Mouse (Mus musculus) CH12.LX (cell line): Measurements from ENCODE around the gene Tns3. TPM values are rescaled to one million over a fixed set of nuclear protein-coding genes. Genes with fewer than 3 reads are reported as not detected.

ENCODE experiments used
- DNase-seq: peaks from one replicate; pipeline ENCODE4 v3.0.0-alpha.2; 2013; ENCODE audit errors: extremely low read depth
- H3K27ac ChIP-seq: 2 replicates; pipeline ENCODE4 v1.5.1; 2012; ENCODE audit warnings: low read depth, mild to moderate bottlenecking, control low read depth, moderate library complexity; ENCODE audit not compliant: insufficient read depth
- H3K27me3 ChIP-seq: replicated peaks from 2 replicates; pipeline ENCODE3; 2012; ENCODE audit warnings: inconsistent platforms
- H3K36me3 ChIP-seq, 2 experiments: replicated peaks in 1 of 2; 2 replicates each; pipeline versions ENCODE3 to v1.6.1; 2012; ENCODE audit warnings: inconsistent platforms in 1 of 2, low read length in 1 of 2, mild to moderate bottlenecking in 1 of 2, mixed read lengths in 1 of 2, moderate library complexity in 1 of 2; ENCODE audit not compliant: control insufficient read depth in 1 of 2, insufficient read depth in 1 of 2
- H3K4me1 ChIP-seq, 2 experiments: 2 replicates each; pipeline ENCODE4 v1.6.1; 2012; ENCODE audit warnings: inconsistent platforms in 1 of 2, moderate library complexity in 1 of 2; ENCODE audit not compliant: insufficient read depth in 2 of 2, control insufficient read depth in 1 of 2
- H3K4me2 ChIP-seq: 2 replicates; pipeline ENCODE4 v1.6.1; 2012; ENCODE audit warnings: low read depth, mild to moderate bottlenecking, control low read depth; ENCODE audit not compliant: poor library complexity, insufficient read depth, severe bottlenecking
- H3K4me3 ChIP-seq, 3 experiments: fragments of 150-350 bp in 1 of 3; sonication (generic) in 1 of 3; replicated peaks in 1 of 3; 2 replicates each; pipeline versions ENCODE3 to v1.5.1; 2011 to 2012; ENCODE audit warnings: low read depth in 2 of 3, low read length in 2 of 3, mild to moderate bottlenecking in 2 of 3, moderate library complexity in 2 of 3, control low read depth in 1 of 3, improper control_type of control experiment in 1 of 3, inconsistent platforms in 1 of 3, mixed read lengths in 1 of 3; ENCODE audit not compliant: poor library complexity in 1 of 3
- H3K79me2 ChIP-seq: replicated peaks from 2 replicates; pipeline ENCODE4 v1.6.1; 2012; ENCODE audit warnings: mild to moderate bottlenecking, moderate library complexity; ENCODE audit not compliant: control insufficient read depth, poor library complexity, insufficient read depth, severe bottlenecking; ENCODE audit errors: extremely low read depth
- H3K9ac ChIP-seq: 2 replicates; pipeline ENCODE4 v1.6.1; 2012; ENCODE audit warnings: low read depth, mild to moderate bottlenecking, control low read depth, moderate library complexity; ENCODE audit not compliant: insufficient read depth
- H3K9me3 ChIP-seq: replicated peaks from 2 replicates; pipeline ENCODE3; 2012; ENCODE audit warnings: low read length, inconsistent platforms, mixed read lengths
- BHLHE40 ChIP-seq: IDR thresholded peaks from 2 replicates; pipeline ENCODE4 v1.6.1; 2011; ENCODE audit warnings: mild to moderate bottlenecking, low read depth, low read length, improper control_type of control experiment
- CHD2 ChIP-seq: IDR thresholded peaks from 2 replicates; pipeline ENCODE4 v1.6.1; 2011; ENCODE audit warnings: low read length, improper control_type of control experiment
- ELF1 ChIP-seq: IDR thresholded peaks from 2 replicates; pipeline ENCODE4 v1.6.1; 2014; ENCODE audit warnings: low read depth, mild to moderate bottlenecking, inconsistent platforms, low read length, improper control_type of control experiment
- HCFC1 ChIP-seq: IDR thresholded peaks from 2 replicates; pipeline ENCODE4 v1.6.1; 2012; ENCODE audit warnings: low read depth, mild to moderate bottlenecking, inconsistent platforms, low read length, improper control_type of control experiment
- JUN ChIP-seq: IDR thresholded peaks from 2 replicates; pipeline ENCODE4 v1.6.1; 2011; ENCODE audit warnings: low read depth, mild to moderate bottlenecking, low read length, improper control_type of control experiment, moderate library complexity; ENCODE audit not compliant: insufficient read depth
- KAT2A ChIP-seq: IDR thresholded peaks from 2 replicates; pipeline ENCODE4 v1.6.1; 2012; ENCODE audit warnings: low read length, improper control_type of control experiment, inconsistent platforms; ENCODE audit not compliant: insufficient replicate concordance
- MEF2A ChIP-seq: IDR thresholded peaks from 2 replicates; pipeline ENCODE4 v1.6.1; 2014; ENCODE audit warnings: low read depth, mild to moderate bottlenecking, inconsistent platforms, low read length, improper control_type of control experiment, borderline replicate concordance
- MXI1 ChIP-seq: IDR thresholded peaks from 2 replicates; pipeline ENCODE4 v1.6.1; 2011; ENCODE audit warnings: mild to moderate bottlenecking, low read depth, low read length, improper control_type of control experiment
- MYC ChIP-seq: IDR thresholded peaks from 2 replicates; pipeline ENCODE4 v1.6.1; 2011; ENCODE audit warnings: low read depth, mild to moderate bottlenecking, improper control_type of control experiment, low read length
- NELFE ChIP-seq: IDR thresholded peaks from 2 replicates; pipeline ENCODE4 v1.6.1; 2011; ENCODE audit warnings: low read depth, low read length, improper control_type of control experiment
- NRF1 ChIP-seq: IDR thresholded peaks from 2 replicates; pipeline ENCODE4 v1.6.1; 2014; ENCODE audit warnings: low read depth, mild to moderate bottlenecking, inconsistent platforms, low read length, improper control_type of control experiment, moderate library complexity
- POLR2A ChIP-seq: IDR thresholded peaks from 2 replicates; pipeline ENCODE4 v1.6.1; 2011; ENCODE audit warnings: low read depth, mild to moderate bottlenecking, improper control_type of control experiment, low read length
- POLR2AphosphoS2 ChIP-seq: IDR thresholded peaks from 2 replicates; pipeline ENCODE4 v1.6.1; 2011; ENCODE audit warnings: low read depth, low read length, improper control_type of control experiment
- RCOR1 ChIP-seq: conservative IDR thresholded peaks from 2 replicates; pipeline ENCODE4 v1.6.1; 2012; ENCODE audit warnings: low read depth, mild to moderate bottlenecking, inconsistent platforms, low read length, improper control_type of control experiment
- SIN3A ChIP-seq: IDR thresholded peaks from 2 replicates; pipeline ENCODE4 v1.6.1; 2012; ENCODE audit warnings: low read length, improper control_type of control experiment, inconsistent platforms
- TBP ChIP-seq: conservative IDR thresholded peaks from 2 replicates; pipeline ENCODE4 v1.6.1; 2011; ENCODE audit warnings: low read depth, low read length, improper control_type of control experiment
- TCF12 ChIP-seq: IDR thresholded peaks from 2 replicates; pipeline ENCODE4 v1.6.1; 2014; ENCODE audit warnings: low read depth, mild to moderate bottlenecking, inconsistent platforms, low read length, improper control_type of control experiment
- UBTF ChIP-seq: IDR thresholded peaks from 2 replicates; pipeline ENCODE4 v1.6.1; 2012; ENCODE audit warnings: low read depth, mild to moderate bottlenecking, inconsistent platforms, low read length, improper control_type of control experiment, moderate library complexity
- ZMIZ1 ChIP-seq: IDR thresholded peaks from 2 replicates; pipeline ENCODE4 v1.6.1; 2012; ENCODE audit warnings: low read depth, mild to moderate bottlenecking, inconsistent platforms, low read length, improper control_type of control experiment
- ZNF384 ChIP-seq: IDR thresholded peaks from 2 replicates; pipeline ENCODE4 v1.6.1; 2012; ENCODE audit warnings: low read depth, low read length, improper control_type of control experiment, inconsistent platforms
- dilution Hi-C: fragments of 300-500 bp; cut with MboI; formaldehyde crosslinking; loops from 2 replicates; pipeline ENCODE4 v1.14.3; 2020; ENCODE audit warnings: low sequenced_read_pairs; ENCODE audit not compliant: extremely low pct_unique_long_range_greater_than_20kb, extremely low pct_ligation_motif_present
- in situ Hi-C: fragments of 300-500 bp; cut with MboI; formaldehyde crosslinking; loops from 3 replicates; pipeline ENCODE4 v1.14.3; 2019; ENCODE audit warnings: low sequenced_read_pairs, low pct_ligation_motif_present, low pct_unique_long_range_greater_than_20kb, mixed read lengths
- polyA plus RNA-seq: library from polyadenylated mRNA; unstranded; fragments of >175 nt; gene quantifications from 2 replicates; pipeline ENCODE4 v1.2.1, GENCODE M21; 2012; ENCODE audit warnings: low read depth; ENCODE audit not compliant: insufficient read length
- total RNA-seq, 2 experiments: library from RNA; depleted of rRNA; stranded (reverse); fragments of 300-350 nt in 1 of 2; fragments of >200 nt in 1 of 2; gene quantifications; 2 replicates each; pipeline ENCODE4 v1.2.3; 2012 to 2014

Gene Tns3
- total and polyA plus RNA-seq, 3 experiments: 0.03 to 1.3 (median 0.33) TPM

- no peaks in the 10 kb centered on the region for H3K4me1 ChIP-seq
- no peak overlapping the region for H3K27ac ChIP-seq
- H3K79me2 ChIP-seq: no peaks in the 10 kb centered on the region
- dilution Hi-C loops (no loop called here), in situ Hi-C loops (no loop called here)
- DNase-seq: no peak
- H3K27me3 ChIP-seq: peaks cover 70% of the 10 kb centered on the region
- H3K4me2 ChIP-seq: no peak overlapping the region
- no peaks in the 10 kb centered on the region for H3K36me3 ChIP-seq
- H3K4me3 ChIP-seq: no peak overlapping the region
- no peak overlapping the region for H3K9ac ChIP-seq
- TF ChIP-seq TCF12 (no peak), NRF1 (no peak), MEF2A (no peak), ZMIZ1 (no peak), JUN (no peak), POLR2A (no peak), BHLHE40 (no peak), CHD2 (no peak), HCFC1 (no peak), UBTF (no peak)
- no peaks in the 10 kb centered on the region for H3K9me3 ChIP-seq
Observed at GRCm38 (mm10) chr11:8645609-8646008, 18.7 kb downstream of the Tns3 start.

- in situ Hi-C loops: no loop called here
- H3K9ac ChIP-seq: no peak overlapping the region
- H3K4me3 ChIP-seq: no peak overlapping the region
- H3K36me3 ChIP-seq: no peaks in the 10 kb centered on the region
- no peak overlapping the region for H3K4me2 ChIP-seq
- dilution Hi-C loops: no loop called here
- H3K9me3 ChIP-seq: no peaks in the 10 kb centered on the region
- no peaks in the 10 kb centered on the region for H3K4me1 ChIP-seq
- no peaks in the 10 kb centered on the region for H3K79me2 ChIP-seq
- H3K27me3 ChIP-seq: peaks cover 66% of the 10 kb centered on the region
- no peak overlapping the region for H3K27ac ChIP-seq
- no peak for DNase-seq
- TF ChIP-seq KAT2A (no peak), CHD2 (no peak), NRF1 (no peak), SIN3A (no peak), JUN (no peak), MYC (no peak), MXI1 (no peak), ZNF384 (no peak), POLR2AphosphoS2 (no peak), RCOR1 (no peak), NELFE (no peak), TBP (no peak), MEF2A (no peak), ELF1 (no peak), ZMIZ1 (no peak)
Observed at GRCm38 (mm10) chr11:8644272-8644671, 20.1 kb downstream of the Tns3 start.
